Comparison of ENCODE assay signal across 8 mouse cellular contexts in the genomic region with DNA sequence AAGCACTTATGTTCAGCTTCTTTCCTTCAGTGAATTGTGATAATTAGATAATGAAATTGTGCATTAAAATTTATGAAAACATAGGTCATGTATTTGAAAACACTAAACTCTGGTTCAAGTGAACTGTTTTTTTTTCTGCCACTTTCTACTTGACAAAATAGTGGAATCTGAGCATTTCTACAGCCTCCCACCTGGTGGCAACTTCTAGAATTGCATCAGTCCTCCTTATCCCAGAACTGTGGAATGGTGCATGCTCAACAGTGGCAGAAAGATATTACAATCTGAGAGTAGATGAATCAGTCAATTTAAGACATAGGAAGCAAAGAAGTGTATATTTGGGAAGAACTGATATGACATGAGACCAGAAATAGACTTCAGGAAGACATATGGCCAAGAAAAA.
DNase-seq lines count a peak whose midpoint lies in the region; ATAC-seq and TF ChIP-seq lines count a peak whose summit lies in the region.

No protein-coding gene starts in this region.

- H3K36me3 ChIP-seq in hindbrain, embryonic 10.5 days: no peaks in the 10 kb centered on the region
- no peaks in the 10 kb centered on the region for H3K36me3 ChIP-seq in hindbrain, embryonic 12.5 days
- no peaks in the 10 kb centered on the region for H3K36me3 ChIP-seq in embryonic facial prominence, embryonic 14.5 days (ENCODE audit: control insufficient read depth, insufficient read depth, low read length)
- no peaks in the 10 kb centered on the region for H3K36me3 ChIP-seq in lung, postnatal 0 days (ENCODE audit: insufficient read depth, low read length)

- H3K4me2 ChIP-seq in hindbrain, embryonic 12.5 days (replicated peaks): no peak overlapping the region
- no peak overlapping the region for H3K4me2 ChIP-seq in embryonic facial prominence, embryonic 14.5 days (ENCODE audit: low read depth, low read length)
- no peak overlapping the region for H3K4me2 ChIP-seq in lung, postnatal 0 days (replicated peaks; ENCODE audit: low read depth, low read length)

- ATAC-seq in hindbrain, embryonic 12.5 days (ENCODE audit: low FRiP score): no peak
- ATAC-seq in embryonic facial prominence, embryonic 14.5 days (ENCODE audit: low read depth): no peak
- ATAC-seq in lung, postnatal 0 days: no peak

- H3K4me1 ChIP-seq in hindbrain, embryonic 10.5 days (replicated peaks): no peaks in the 10 kb centered on the region
- no peaks in the 10 kb centered on the region for H3K4me1 ChIP-seq in hindbrain, embryonic 12.5 days
- H3K4me1 ChIP-seq in embryonic facial prominence, embryonic 14.5 days (ENCODE audit: control insufficient read depth, insufficient read depth, low read length): no peaks in the 10 kb centered on the region
- no peaks in the 10 kb centered on the region for H3K4me1 ChIP-seq in lung, postnatal 0 days (ENCODE audit: insufficient read depth, low read depth, low read length)

- no peak overlapping the region for H3K4me3 ChIP-seq in hindbrain, embryonic 10.5 days
- H3K4me3 ChIP-seq in hindbrain, embryonic 12.5 days: no peak overlapping the region
- no peak overlapping the region for H3K4me3 ChIP-seq in embryonic facial prominence, embryonic 14.5 days (ENCODE audit: low read depth, low read length)
- H3K4me3 ChIP-seq in lung, postnatal 0 days (ENCODE audit: low read depth, low read length): no peak overlapping the region

- H3K27ac ChIP-seq in hindbrain, embryonic 10.5 days: no peak overlapping the region
- H3K27ac ChIP-seq in hindbrain, embryonic 12.5 days: no peak overlapping the region
- no peak overlapping the region for H3K27ac ChIP-seq in embryonic facial prominence, embryonic 14.5 days (replicated peaks; ENCODE audit: low read depth, low read length)
- H3K27ac ChIP-seq in lung, postnatal 0 days (ENCODE audit: low read length): no peak overlapping the region

- peak; percentile 2 for DNase-seq in hindbrain, embryonic 10.5 days (ENCODE audit: low spot score)
- peak; percentile 1 to 9 for DNase-seq in urinary bladder, postnatal 36 days (ENCODE audit: low spot score in 2 of 2)
- no peak for DNase-seq in urinary bladder, postnatal 4 days (ENCODE audit: low spot score in 2 of 2)
- peak; percentile 6 for DNase-seq in embryonic facial prominence, embryonic 14.5 days (ENCODE audit: low spot score)
- DNase-seq in lung, postnatal 0 days (ENCODE audit: low spot score): peak; percentile 15
- no peak for DNase-seq in thymus, postnatal 36 days
- DNase-seq in thymus, postnatal 25 days: no peak

- TF ChIP-seq CTCF in lung, postnatal 0 days (IDR thresholded peaks at IDR 0.05): peak; percentile 63

- no peak for TF ChIP-seq EP300 in lung, postnatal 0 days (IDR thresholded peaks at IDR 0.05)

- no peaks in the 10 kb centered on the region for H3K27me3 ChIP-seq in hindbrain, embryonic 10.5 days (ENCODE audit: insufficient read depth, poor library complexity, severe bottlenecking)
- no peaks in the 10 kb centered on the region for H3K27me3 ChIP-seq in hindbrain, embryonic 12.5 days
- H3K27me3 ChIP-seq in embryonic facial prominence, embryonic 14.5 days (replicated peaks; ENCODE audit: control insufficient read depth, insufficient read depth, low read length): no peaks in the 10 kb centered on the region
- H3K27me3 ChIP-seq in lung, postnatal 0 days (replicated peaks; ENCODE audit: insufficient read depth, low read length): no peaks in the 10 kb centered on the region

- no peak overlapping the region for H3K9ac ChIP-seq in hindbrain, embryonic 12.5 days
- H3K9ac ChIP-seq in embryonic facial prominence, embryonic 14.5 days (ENCODE audit: low read depth, low read length): no peak overlapping the region
- no peak overlapping the region for H3K9ac ChIP-seq in lung, postnatal 0 days (replicated peaks; ENCODE audit: low read depth)

- no peaks in the 10 kb centered on the region for H3K9me3 ChIP-seq in hindbrain, embryonic 10.5 days
- no peaks in the 10 kb centered on the region for H3K9me3 ChIP-seq in hindbrain, embryonic 12.5 days (replicated peaks)
- no peaks in the 10 kb centered on the region for H3K9me3 ChIP-seq in embryonic facial prominence, embryonic 14.5 days (ENCODE audit: control insufficient read depth, low read length)
- H3K9me3 ChIP-seq in lung, postnatal 0 days (ENCODE audit: low read length): no peaks in the 10 kb centered on the region

Comparison
In these comparisons a context has a peak if more than half of its experiments do, and no peak if none do; other contexts are left out.
1. DNase-seq: peak in hindbrain, embryonic 10.5 days (single experiment), urinary bladder, postnatal 36 days (2 of 2), embryonic facial prominence, embryonic 14.5 days (single experiment) and lung, postnatal 0 days (single experiment); none in urinary bladder, postnatal 4 days (0 of 2), thymus, postnatal 36 days (0 of 2) and thymus, postnatal 25 days (single experiment).